Mouse (Mus musculus) adrenal gland, adult 8-10 months (tissue): ENCODE results near the gene Plxnc1. TPM values are rescaled to one million over a fixed set of nuclear protein-coding genes. Genes with fewer than 3 reads are reported as not detected.

ENCODE experiments used
- DNase-seq: peaks from one replicate; pipeline ENCODE4 v3.0.0; 2022
- total RNA-seq, 4 experiments: library from RNA; stranded (reverse); gene quantifications; 2 replicates each; pipeline ENCODE4 v1.2.4; 2022

Gene Plxnc1
- total RNA-seq, 4 experiments from 2014 or later = 1.5 to 30.4 (median 13.9) TPM

DNA sequence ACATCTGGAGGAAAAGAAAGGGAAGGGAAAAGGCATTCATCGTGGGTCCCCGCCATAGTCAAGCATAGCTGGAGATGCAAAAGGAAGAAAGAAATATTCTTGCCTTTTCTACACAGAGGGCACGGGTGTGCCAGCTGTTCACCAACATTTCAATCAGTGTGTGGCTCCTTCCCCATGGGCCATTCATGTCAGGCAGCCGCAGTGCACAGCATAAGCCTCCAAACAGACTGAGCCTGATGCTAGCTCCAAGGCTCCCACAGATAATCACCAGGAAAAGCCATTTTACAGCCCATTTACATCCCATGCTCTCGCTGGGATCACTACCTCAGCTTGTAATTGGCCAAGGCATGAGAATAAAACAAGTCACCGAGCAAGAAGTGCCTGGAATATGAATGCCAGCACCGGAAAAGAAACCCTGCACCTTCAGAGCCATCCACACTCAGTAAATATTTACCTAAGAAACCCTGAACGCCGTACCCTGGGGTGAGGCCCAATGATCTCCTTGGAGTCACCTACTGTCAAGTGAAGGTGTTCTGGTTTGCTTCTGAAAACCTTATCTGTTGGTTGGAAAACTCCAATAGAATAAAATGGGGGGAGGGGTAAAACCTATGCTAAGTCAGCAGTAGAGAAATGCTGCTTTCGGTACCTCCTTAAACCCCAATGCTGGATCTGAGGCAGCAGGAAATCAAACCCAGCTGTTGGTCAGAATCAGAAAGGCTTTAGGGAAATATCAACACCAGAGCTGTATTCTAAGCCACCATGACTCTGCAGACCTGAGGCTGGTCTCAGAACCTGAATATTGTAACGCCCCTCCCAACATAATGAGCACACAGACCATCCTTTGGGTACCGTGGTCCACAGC is 77.4 kb downstream of the Plxnc1 start:
- DNase-seq = no peak

DNA sequence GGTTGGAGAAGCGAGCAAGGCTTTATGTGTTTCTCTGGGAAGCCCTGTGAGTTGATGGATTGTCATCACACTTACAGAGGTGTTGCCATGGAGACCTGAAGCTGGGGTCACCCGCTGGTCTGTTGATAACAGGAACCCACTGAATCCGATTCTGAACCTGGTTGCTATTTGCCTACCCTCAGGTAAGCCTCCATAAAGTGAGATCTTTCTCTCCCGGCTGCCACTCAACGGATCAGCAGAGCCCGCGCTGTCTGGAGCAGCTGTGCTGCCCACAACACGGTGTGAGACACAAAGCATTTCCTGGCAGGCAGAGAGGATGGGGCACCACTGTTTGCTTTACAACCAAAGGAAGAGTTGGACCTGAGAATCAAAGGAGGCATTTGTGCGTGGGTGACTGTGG is 79.4 kb downstream of the Plxnc1 start:
- no peak for DNase-seq

DNA sequence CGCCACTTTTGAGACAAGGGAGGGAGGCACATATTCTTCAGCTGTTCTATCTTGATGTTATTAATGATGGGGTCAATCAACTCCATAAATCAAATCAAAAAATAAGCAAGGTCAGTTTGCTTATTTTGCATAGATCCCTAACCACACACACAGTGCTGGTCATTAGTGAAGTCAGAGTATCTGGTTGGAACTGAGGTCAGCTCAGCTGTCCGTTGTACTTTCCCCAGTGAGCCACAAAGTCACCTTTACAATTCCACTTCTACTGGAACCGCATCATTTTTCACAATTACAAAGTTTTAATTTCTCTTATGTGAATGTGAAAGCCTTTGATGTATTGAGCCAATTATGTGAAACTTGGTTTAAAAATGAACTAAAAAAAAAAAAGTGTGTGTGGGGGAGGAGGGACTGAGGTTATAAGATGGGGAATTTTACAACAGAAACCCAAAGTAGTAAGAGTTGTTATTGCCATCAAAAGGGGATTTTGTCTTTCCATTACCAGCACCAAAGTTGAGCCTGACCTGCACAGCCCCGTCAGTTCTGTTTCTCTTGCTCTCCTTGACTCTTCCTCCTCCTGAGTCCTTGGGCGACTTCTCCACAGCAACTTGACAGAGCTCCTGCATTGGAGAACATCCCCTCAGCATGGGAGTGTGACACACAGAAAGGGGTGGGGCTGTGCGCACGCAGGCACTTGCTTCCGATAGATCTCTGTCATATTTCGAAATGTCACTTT is 80.3 kb downstream of the Plxnc1 start:
- DNase-seq = no peak

DNA sequence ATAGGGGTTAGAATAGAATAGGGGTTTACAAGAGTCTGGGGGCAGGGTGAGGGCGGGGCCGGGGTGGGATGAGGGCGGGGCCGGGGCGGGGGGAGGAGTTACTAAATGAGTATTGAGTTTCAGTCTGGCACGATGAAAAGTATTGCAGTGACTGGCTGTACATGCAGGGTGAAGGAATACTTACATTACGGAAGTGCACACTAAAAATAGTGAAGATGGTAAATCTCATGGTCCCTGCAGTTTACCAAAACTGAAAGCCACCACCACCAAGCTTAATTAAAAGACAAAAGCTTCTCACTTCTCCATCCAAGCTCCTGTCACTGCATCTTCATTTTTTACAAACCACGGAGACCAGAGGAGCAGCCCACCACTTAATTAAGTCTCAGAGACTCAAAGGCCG is 81.4 kb downstream of the Plxnc1 start:
- no peak for DNase-seq

GRCm38 (mm10) chr10:94860870-94861269 is 83.8 kb downstream of the Plxnc1 start:
- no peak for DNase-seq

DNA sequence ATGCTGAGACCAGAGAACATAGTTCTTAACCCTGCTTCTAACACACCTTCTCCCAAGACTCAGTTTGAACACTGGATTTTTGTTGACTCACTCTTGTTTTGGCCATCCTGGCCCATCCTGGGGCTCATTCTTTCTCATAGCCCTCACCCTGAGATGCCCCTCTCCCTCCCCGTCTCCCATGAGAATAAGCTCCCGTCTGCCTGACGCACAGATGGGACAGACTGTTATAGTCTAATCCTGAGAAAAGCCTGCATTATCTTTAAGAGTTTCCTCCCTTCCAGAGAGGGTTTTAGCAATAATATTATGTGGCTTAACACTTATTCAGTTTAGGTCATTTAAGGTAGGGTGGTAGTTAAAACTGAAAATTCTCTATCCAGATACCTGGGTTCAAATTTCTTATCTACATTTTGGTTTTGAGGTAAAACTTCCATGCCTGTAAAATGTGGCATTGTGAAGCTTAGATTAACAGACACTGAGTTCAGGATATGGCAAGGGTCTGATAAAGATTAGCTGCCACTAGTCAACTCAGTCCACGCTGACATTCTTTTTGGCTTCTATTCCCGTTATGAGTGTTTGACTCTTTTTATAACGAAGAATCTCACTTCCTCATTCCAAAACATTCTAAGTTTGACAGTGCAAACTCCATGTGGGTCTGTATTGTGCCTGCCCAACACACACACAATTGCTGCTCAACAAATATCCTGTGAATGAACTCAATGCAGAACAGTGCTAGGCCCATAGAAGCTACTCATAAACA is 86.2 kb downstream of the Plxnc1 start:
- DNase-seq = no peak

DNA sequence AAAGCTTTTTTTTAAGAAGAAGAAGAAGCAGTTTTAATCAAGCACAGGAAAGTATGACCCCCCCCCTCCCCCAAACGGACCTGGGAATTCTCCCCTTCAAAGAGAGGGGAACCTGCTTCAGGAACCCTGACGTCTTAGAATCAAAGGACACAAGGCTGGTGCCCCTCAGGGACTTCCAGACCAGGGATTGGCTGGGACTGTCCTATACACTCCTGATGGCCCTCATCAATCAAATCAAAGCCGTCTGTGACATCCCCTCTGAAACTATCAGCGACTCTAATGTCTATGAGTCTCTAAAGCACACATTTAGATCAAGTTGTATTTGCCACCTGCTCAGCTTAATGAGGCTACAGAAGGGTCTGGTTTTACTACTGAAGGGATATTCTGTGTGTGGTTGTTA is 94.1 kb downstream of the Plxnc1 start:
- no peak for DNase-seq

GRCm38 (mm10) chr10:94849930-94850329 is 94.7 kb downstream of the Plxnc1 start:
- DNase-seq = no peak

DNA sequence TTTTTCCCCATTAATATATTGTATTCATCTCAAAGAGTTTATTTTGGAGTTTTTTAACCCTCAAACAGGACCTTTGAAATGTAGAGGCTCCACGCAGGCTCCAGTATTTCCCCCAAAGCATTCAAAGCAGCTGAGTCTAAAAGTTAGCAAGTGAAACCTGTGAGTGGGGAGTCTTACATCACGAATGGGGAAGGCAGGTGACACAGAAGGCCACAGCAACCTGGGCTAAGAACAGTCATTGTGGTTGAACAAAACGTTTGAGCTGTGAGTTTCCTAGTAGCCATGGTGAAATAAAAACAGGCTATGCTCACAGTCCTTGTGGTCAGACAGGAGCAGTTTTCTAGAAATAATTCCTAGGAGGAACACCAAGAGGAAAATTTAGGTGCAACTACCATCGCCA is 95.3 kb downstream of the Plxnc1 start:
- no peak for DNase-seq

GRCm38 (mm10) chr10:94848344-94848743 is 96.3 kb downstream of the Plxnc1 start:
- DNase-seq = no peak

DNA sequence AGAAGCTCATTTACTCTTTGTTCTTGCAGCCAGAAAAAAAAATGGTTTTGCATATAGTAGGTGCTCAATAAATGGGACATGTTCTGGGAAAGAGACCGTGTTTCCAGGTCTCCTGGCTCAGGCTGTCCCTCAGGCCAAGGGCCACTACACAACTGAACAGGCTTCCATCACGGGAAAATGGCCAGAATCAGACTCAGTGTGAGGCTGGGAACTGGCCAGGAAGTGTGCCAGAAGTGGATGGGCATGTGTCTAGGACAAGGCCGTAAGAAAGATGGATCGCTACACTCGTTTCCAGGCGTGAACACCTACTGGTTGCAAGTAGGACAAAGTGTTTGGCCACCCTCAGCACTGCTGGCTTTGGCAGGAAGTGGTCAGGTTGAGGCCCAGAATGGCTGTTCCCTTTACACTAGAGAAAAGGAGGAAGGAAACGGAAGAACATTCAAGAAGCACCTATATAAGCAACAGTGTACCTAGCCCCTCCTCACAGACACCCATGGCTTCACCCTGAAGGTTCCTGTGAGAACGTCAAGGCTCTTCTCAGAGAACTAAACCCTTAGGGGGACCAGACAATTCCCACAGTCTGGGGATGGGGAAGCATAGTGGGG is 98.0 kb downstream of the Plxnc1 start:
- no peak for DNase-seq

DNA sequence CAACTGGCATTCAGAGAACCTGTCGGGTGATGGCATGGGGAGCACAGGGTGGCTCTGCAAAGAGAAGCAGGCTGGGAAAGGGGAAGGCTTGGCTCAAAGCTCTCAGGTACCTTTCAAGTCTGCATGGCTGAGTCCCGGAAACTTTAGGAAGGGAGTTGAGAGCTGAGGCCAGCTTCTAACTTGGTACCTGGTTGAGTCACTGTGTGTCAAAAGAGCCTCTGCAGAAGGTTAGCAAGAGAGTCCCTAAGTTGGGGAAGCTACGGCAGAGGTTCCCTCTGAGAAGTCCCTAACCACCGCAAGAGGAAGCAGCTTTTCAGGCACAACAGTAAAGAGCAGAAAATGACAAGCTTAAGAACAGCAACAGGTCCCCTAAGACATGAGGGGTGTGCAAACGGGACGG is 99.9 kb downstream of the Plxnc1 start:
- DNase-seq = no peak

DNA sequence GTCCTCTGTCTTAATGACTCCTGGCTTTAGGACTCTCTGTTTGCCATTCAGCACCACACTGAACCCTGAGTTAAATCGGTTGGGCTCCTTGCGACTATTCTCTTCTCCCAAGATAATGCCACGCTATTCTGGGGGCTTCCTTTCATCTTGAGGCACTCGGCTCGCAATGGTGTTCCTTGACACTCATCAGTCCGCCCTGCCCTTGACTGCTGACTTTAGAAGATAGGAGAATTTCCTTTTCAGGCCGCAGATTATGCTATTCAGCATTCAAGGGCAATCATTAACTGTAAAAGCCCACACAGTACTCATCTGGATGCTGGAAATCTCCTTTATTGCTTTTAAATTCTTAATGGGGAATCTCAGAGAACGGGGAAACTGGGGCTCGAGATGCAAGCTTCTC is 108.8 kb downstream of the Plxnc1 start:
- no peak for DNase-seq

DNA sequence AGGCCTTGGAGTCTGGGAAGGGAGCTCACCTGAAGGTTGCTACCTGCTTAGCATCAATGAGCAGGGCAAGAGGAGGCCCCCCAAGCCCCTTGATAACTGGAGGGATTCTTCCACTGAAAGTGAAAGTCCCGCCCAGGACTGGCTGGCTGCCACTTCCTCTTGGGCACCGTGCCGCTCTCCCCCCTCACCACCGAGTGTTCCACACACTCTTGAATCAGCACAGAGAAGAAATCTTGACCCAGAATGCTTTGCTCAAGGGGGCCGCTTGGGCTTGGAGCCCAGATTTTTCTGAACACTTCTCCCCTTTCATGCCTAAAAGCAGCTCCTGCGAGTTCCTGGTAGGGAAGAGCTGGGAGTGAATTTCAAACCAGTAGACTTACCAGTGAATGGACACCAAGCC is 115.2 kb downstream of the Plxnc1 start:
- DNase-seq = peak; percentile 64

GRCm38 (mm10) chr10:94828734-94829230 is 115.9 kb downstream of the Plxnc1 start:
- no peak for DNase-seq

DNA sequence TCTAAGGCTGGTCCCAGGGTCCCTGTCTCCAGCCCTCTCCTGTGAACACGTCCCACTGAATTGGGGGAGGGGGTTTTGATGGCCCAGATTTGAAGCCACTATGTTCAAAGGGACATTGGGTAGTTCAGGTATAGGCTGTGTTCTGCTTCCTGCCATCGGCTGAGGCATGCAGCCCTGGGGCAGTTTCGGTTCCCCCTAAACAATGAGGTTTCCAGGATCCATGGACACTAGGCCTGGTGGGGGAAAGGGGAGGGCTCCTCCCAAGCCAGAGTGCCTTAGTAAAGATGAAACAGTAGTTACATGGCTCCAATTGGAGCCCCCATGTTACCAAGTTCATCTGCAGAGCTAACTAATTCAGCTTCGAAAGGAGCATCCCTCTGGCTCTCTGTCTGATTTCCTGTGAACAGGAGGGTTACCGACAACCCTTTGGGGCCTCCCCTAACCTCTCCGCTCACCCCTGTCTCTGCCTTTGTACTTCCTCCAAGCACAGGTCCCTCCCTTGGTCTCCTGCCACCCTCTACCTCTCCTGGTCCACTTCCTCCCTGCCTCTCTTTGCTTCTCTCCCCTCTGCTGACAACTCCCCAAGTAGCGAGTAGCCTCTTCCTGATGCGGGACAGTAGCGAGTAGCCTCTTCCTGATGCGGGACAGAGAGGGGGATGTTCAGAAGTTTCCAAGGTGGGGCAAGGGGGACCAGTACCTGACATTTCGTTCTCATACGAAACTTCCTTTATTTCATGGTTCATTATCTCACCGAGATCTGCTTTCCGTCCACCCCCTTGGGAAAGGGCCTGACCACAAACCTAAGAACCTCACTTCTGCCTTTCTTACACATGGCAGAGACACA is 116.5 kb downstream of the Plxnc1 start:
- DNase-seq = no peak

GRCm38 (mm10) chr10:94827325-94827724 is 117.3 kb downstream of the Plxnc1 start:
- no peak for DNase-seq

GRCm38 (mm10) chr10:94826436-94826835 is 118.2 kb downstream of the Plxnc1 start:
- DNase-seq = no peak

- no peak for DNase-seq
These were observed 118.7 kb downstream of the Plxnc1 start for GRCm38 (mm10) chr10:94825951-94826350.

GRCm38 (mm10) chr10:94823971-94824760 is 120.5 kb downstream of the Plxnc1 start:
- no peak for DNase-seq
